Mouse (Mus musculus) large intestine, adult 2 months (tissue): Measurements from ENCODE around the gene Wscd2. TPM values are rescaled to one million over a fixed set of nuclear protein-coding genes. Genes with fewer than 3 reads are reported as not detected.

Experiments
- DNase-seq: peaks from one replicate; pipeline ENCODE4 v3.0.0-alpha.2; 2012; ENCODE audit warnings: low read depth, low spot score
- WGBS: fragments of 180-500 bp; shearing (Covaris S2); methylation state at CpG from one replicate; pipeline ENCODE4 v1.1.7; 2018; 5-methylcytosine and 5-hydroxymethylcytosine counted together
- polyA plus RNA-seq: library from polyadenylated mRNA; depleted of rRNA; stranded (reverse); fragments of >200 nt; gene quantifications from 2 replicates; pipeline ENCODE4 v1.2.3, GENCODE M21; 2012

Wscd2 gene
- polyA plus RNA-seq, 1 experiment = 6.9 TPM

DNA sequence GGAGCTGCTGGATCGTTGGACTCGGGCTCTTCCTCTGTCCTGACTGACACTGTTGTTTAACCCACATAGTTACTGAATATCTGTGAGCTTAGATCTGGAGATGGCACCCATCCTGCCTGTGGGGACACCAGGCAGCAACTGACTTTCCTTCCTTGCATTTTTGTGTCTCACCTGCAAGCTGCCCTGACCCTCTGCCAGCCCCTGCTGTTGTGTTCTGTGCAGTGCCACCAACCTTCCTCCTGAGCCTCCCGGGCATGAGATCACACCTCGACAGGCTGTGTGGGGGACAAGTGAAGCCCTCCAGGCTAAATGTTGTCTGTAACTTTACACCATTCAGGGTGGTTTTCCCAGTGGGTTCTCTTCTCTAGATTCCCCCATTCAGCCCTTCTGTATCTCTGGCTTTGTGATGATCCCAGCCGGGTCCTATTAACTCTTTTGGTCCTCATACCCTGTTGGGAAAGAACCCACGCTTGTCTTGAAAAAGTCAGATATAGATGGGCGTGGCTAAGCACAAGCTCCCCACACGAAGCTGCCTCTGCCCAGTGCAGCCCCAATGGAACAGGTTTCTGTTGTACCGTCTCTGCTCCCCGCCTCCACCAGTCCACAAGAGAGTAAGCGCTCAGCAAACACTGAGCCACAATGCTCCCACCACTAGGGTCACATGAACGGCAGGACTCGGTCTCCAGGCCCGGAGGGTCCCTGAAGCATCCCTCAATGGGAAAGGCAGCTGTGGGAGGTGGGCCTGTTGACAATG is 26.2 kb downstream of the Wscd2 start:
- no peak for DNase-seq
- 26% methylated on average over 14 of the region's 14 CpGs for WGBS

- DNase-seq = no peak
- 28% methylated on average over 14 of the region's 14 CpGs for WGBS
Measured at GRCm38 (mm10) chr5:113516873-113517336, 26.8 kb downstream of the Wscd2 start.

- 86% methylated on average over 4 of the region's 4 CpGs for WGBS
- no peak for DNase-seq
Measured at GRCm38 (mm10) chr5:113517387-113517786, 27.3 kb downstream of the Wscd2 start.

DNA sequence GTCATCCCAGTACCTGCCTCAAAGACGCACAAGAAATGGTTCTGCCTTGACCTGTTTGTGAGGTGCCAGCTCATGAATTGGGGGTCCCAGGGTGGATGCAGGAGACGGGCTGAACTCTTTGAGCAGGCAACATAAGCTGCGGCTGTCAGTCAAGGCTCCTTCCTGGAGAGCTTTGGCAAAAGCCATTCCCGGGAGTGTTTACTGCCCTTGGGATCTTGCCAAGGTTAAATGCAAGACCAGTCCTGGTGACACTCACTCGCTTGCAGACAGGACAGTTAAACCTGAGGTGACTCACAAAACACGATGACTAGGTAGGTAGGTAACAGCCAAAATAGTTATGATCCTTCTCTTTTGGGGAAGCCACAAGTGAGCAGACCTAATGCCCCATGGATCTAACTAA is 30.9 kb downstream of the Wscd2 start:
- WGBS = 23% methylated on average over 6 of the region's 6 CpGs
- DNase-seq = no peak

DNA sequence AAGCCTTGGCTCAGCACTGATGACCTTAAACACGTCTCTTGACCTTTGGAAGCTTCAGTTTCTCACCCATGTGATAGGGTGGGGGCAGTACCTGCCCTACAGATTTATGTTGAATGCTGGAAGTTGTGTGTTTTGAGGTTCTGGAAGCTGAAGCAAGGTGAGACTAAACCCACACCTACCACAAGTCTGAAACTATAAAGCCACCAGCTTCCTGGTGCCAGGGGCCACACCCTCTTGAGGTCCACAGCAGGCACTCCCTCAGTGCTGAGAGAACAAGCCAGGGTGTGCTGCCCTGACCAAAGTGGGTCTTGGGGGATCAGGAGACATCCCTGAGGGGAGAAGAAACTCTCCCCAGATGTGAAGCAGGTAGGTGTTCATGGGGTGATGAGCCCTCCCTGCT is 48.7 kb downstream of the Wscd2 start:
- WGBS = 27% methylated on average over 1 of the region's 1 CpGs
- DNase-seq = no peak

- 65% methylated on average over 2 of the region's 2 CpGs for WGBS
- no peak for DNase-seq
Measured at GRCm38 (mm10) chr5:113539438-113539837, 49.3 kb downstream of the Wscd2 start.

- 81% methylated on average over 7 of the region's 7 CpGs for whole genome bisulfite sequencing
- DNase-seq = no peak
Measured at GRCm38 (mm10) chr5:113539858-113540257, 49.7 kb downstream of the Wscd2 start.

DNA sequence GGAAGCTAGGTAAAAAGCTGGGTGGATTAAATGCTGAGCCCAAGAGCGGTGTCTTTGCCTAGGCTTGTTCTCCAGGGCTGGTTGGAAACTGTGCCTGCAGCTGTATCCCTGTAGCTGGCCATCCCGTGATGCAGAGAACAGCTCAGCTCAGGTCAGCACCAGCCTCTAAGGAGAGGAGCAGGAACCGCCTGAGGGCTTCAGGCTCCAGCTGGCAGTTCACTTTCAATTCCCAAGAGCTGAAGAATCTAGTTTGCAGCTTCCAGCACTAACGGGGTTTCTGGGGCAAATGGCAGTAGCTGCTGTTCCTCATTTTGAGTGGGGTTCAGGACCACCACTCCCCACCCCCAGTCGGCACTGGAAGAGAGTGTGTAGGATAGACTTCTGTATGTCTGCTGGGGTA is 51.1 kb downstream of the Wscd2 start:
- no peak for DNase-seq
- 56% methylated on average over 5 of the region's 5 CpGs for WGBS

DNA sequence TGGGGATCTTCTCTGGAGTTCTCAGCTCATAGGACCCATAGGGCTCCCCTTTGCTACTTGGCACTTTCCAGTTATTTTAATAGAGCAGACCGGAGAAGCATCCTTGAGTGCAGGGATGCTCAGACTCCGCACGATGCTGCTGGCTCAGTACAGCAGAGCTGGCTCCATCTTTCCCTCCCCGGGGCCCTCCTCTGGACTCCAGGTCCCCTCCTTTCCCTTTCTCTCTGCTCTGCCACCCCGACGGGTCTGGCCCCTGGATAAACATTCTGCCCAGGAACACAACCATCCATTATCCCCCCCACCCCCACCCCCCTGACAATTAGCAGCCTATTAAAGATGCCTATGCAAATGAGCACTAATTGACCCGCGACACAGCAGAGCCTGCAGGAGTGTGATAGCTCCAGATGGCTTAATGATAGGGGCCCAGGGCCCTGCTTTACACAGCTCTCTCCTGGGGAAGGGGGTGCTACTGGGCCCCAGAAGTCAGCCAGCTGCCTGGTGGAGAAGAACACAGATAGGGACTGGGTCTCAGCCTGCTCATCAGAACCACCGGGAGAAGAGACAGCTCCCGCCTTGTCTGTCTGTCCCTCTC is 52.8 kb downstream of the Wscd2 start:
- 38% methylated on average over 10 of the region's 10 CpGs for WGBS
- DNase-seq = no peak

DNA sequence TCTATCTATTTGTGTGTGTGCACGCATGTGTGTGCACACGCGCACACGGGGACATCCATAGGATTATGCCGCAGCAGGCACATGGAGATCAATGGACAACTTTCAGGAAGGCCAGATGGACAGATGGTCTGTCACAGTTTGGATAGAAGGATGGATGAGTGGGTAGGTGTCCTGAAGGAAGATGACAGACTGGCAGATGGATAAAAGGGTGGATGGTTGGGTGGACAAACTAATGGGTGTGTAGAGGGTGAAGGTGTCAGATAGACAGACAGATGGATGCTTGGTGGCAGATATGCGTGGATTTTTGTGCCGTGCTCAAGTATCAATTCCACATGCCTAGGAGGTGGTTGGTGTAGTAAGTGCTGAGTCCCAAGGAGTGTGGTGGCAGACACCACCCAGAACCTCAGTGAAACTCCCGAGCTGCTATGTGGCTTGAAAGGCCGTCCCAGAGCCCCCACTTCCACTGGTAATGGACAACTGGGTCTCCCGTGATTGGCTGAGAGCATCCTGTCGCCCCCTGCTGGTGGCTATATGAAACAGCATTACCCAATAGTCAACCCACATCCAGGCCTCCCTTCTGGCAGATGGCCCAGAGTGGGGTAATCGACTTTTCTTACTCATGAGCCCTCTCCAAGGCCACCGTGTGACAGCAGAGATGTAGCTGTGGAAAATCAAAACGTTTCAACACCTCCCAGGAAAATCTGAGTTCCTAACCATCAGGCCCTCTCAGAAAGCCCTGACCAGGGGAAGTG is 58.0 kb downstream of the Wscd2 start:
- WGBS = 53% methylated on average over 14 of the region's 14 CpGs
- peak; percentile 8 for DNase-seq

GRCm38 (mm10) chr5:113550249-113550648 is 60.1 kb downstream of the Wscd2 start:
- WGBS = 67% methylated on average over 8 of the region's 8 CpGs
- DNase-seq = no peak

- DNase-seq = no peak
- WGBS = 29% methylated on average over 19 of the region's 19 CpGs
Measured at GRCm38 (mm10) chr5:113550759-113551158, 60.6 kb downstream of the Wscd2 start.

- 11% methylated on average over 9 of the region's 9 CpGs for WGBS
- DNase-seq = no peak
Measured at GRCm38 (mm10) chr5:113553402-113553897, 63.3 kb downstream of the Wscd2 start.

GRCm38 (mm10) chr5:113554095-113554494 is 64.0 kb downstream of the Wscd2 start:
- 66% methylated on average over 15 of the region's 15 CpGs for WGBS
- DNase-seq = no peak

- 90% methylated on average over 2 of the region's 2 CpGs for WGBS
- DNase-seq = no peak
Measured at GRCm38 (mm10) chr5:113554571-113554970, 64.4 kb downstream of the Wscd2 start.

- DNase-seq = no peak
- 42% methylated on average over 2 of the region's 2 CpGs for WGBS
Measured at GRCm38 (mm10) chr5:113555684-113556083, 65.6 kb downstream of the Wscd2 start.

- DNase-seq = no peak
- WGBS = 80% methylated on average over 8 of the region's 8 CpGs
Measured at GRCm38 (mm10) chr5:113558065-113558464, 67.9 kb downstream of the Wscd2 start.

- no peak for DNase-seq
- 53% methylated on average over 5 of the region's 5 CpGs for WGBS
Measured at GRCm38 (mm10) chr5:113559627-113560026, 69.5 kb downstream of the Wscd2 start.

DNA sequence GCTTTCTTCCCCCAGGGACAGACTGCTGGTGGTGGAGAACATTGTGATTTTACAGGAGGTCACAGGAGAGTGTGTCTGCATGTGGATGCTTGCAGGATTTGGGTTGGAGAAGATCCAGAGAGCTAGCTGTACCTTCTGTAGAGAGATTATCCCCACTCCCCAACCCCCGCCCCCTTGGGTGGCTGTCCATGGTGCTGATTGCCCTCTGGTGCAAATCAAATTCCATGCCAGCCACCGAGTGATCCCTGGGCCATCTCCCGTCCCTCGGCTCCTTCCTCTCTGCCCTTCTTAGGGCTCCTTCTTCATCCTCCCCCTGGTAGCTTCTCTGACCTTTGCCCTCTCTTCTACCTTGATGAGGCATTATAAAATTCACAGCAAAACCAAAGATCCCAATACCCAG is 74.3 kb downstream of the Wscd2 start:
- DNase-seq = no peak
- 28% methylated on average over 4 of the region's 4 CpGs for whole genome bisulfite sequencing

DNA sequence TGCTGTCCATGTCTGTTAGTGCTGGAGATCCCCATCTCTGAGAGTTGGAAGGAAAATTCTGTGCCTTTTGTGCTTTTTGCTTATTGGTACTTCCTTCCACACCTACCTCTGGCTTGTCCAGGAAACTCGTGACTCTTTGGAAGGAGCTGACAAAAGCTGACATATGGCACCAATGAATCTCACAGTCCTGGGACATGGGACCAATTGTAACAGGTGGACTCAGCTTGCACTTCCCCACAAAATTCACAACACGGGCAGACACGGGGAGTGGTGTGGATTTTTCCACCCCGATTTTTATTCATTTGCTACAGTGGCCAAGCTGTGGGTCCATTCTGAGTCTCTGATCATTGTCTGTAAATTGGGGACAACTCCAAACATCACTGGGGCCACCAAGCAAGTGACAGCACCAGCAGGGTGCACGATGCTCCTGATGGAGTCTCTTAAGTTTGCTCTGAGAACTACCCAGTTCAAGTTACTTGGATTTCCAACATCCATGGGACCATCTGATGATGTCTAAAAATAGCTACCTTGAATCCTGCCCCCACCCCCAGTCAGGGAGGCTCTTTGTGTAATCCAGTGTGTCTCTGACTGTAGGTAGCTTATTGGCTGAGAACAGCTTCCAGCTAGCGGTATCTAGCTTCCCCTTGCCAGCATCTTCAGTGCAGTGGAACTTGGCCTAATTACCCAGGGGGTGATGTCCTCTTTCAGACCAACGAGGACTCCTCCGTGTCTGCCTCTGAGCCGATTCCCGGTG is 75.1 kb downstream of the Wscd2 start:
- WGBS = 76% methylated on average over 10 of the region's 10 CpGs
- DNase-seq = no peak
